Mouse (Mus musculus) midbrain, embryonic 11.5 days (tissue): ENCODE data around the gene B4galnt3. TPM values are rescaled to one million over a fixed set of nuclear protein-coding genes. Genes with fewer than 3 reads are reported as not detected.
A peak's percentile ranks its signal among the peaks of the same experiment; 100 is the strongest.

Experiments
- ATAC-seq: fragments of 200-750 bp; cut with Nextera tagmentation; 2 replicates; pipeline ENCODE4 v1.8.0; 2017; ENCODE audit warnings: moderate TSS enrichment, moderate library complexity; ENCODE audit not compliant: low FRiP score
- DNase-seq: peaks from one replicate; pipeline ENCODE4 v3.0.0; 2015; ENCODE audit warnings: low spot score; ENCODE audit errors: missing footprints
- H3K27ac ChIP-seq: fragments of 300-500 bp; sonication (generic); 2 replicates; pipeline ENCODE4 v1.5.1; 2014; ENCODE audit warnings: low read depth, low read length
- H3K27me3 ChIP-seq: fragments of 300-500 bp; sonication (generic); 2 replicates; pipeline ENCODE4 v1.6.1; 2014; ENCODE audit warnings: mild to moderate bottlenecking, low read length, moderate library complexity, mixed read lengths; ENCODE audit not compliant: control insufficient read depth, insufficient read depth
- H3K36me3 ChIP-seq: fragments of 300-500 bp; sonication (generic); 2 replicates; pipeline ENCODE4 v1.6.1; 2014; ENCODE audit warnings: mild to moderate bottlenecking, low read length, moderate library complexity, mixed read lengths; ENCODE audit not compliant: control insufficient read depth, insufficient read depth
- H3K4me1 ChIP-seq: fragments of 300-500 bp; sonication (generic); 2 replicates; pipeline ENCODE4 v1.6.1; 2014; ENCODE audit warnings: low read length; ENCODE audit not compliant: control insufficient read depth, insufficient read depth
- H3K4me2 ChIP-seq: fragments of 300-500 bp; sonication (generic); 2 replicates; pipeline ENCODE4 v1.6.1; 2014; ENCODE audit warnings: mild to moderate bottlenecking, moderate library complexity
- H3K4me3 ChIP-seq: fragments of 300-500 bp; sonication (generic); 2 replicates; pipeline ENCODE4 v1.5.1; 2014; ENCODE audit warnings: low read depth, low read length
- H3K9ac ChIP-seq: fragments of 300-500 bp; sonication (generic); 2 replicates; pipeline ENCODE4 v1.6.1; 2014; ENCODE audit warnings: low read length
- H3K9me3 ChIP-seq: fragments of 300-500 bp; sonication (generic); 2 replicates; pipeline ENCODE4 v1.6.1; 2016; ENCODE audit warnings: low read length; ENCODE audit not compliant: control insufficient read depth
- WGBS: fragments of 180-500 bp; shearing (Covaris S2); extraction: QIAGEN DNeasy Blood & Tissue Kit; methylation state at CpG from one replicate; pipeline ENCODE4 v1.1.7; 2014; 5-methylcytosine and 5-hydroxymethylcytosine counted together
- polyA plus RNA-seq: library from polyadenylated mRNA; unstranded; fragments of >200 nt; fragmentation: Nextera tagmentation; extraction: Ambion mirVana; gene quantifications from 2 replicates; pipeline ENCODE4 v1.2.1, GENCODE M21; 2014

B4galnt3 gene
- polyA plus RNA-seq, 1 experiment from 2014 or later = 0.14 TPM

GRCm38 (mm10) chr6:120159133-120159901, 135.0 kb downstream of the B4galnt3 start:
- ATAC-seq (no peak), DNase-seq (no peak)
- H3K4me2 ChIP-seq = no peak overlapping the region
- no peaks in the 10 kb centered on the region for H3K9me3 ChIP-seq
- 68% methylated on average over 9 of the region's 9 CpGs for WGBS
- H3K27ac ChIP-seq = no peak overlapping the region
- peaks cover 2% of the 10 kb centered on the region; the same call in 1 of the 2 replicates for H3K4me1 ChIP-seq
- H3K9ac ChIP-seq = no peak overlapping the region
- no peaks in the 10 kb centered on the region for H3K27me3 ChIP-seq
- no peaks in the 10 kb centered on the region for H3K36me3 ChIP-seq
- H3K4me3 ChIP-seq = no peak overlapping the region

- Histone ChIP-seq H3K27ac (no peak overlapping the region), H3K9me3 (no peaks in the 10 kb centered on the region), H3K4me2 (no peak overlapping the region), H3K36me3 (no peaks in the 10 kb centered on the region), H3K4me1 (peaks cover 2% of the 10 kb centered on the region; the same call in 1 of the 2 replicates), H3K9ac (no peak overlapping the region), H3K4me3 (no peak overlapping the region), H3K27me3 (no peaks in the 10 kb centered on the region)
- WGBS = 80% methylated on average over 6 of the region's 6 CpGs
- DNase-seq (no peak), ATAC-seq (no peak)
Observed at GRCm38 (mm10) chr6:120157479-120157878, 136.9 kb downstream of the B4galnt3 start.

GRCm38 (mm10) chr6:120155510-120155909, 138.8 kb downstream of the B4galnt3 start:
- H3K9me3 ChIP-seq = no peaks in the 10 kb centered on the region
- no peaks in the 10 kb centered on the region for H3K27me3 ChIP-seq
- no peak overlapping the region for H3K4me2 ChIP-seq
- DNase-seq (no peak), ATAC-seq (no peak)
- H3K4me3 ChIP-seq = no peak overlapping the region
- no peak overlapping the region for H3K9ac ChIP-seq
- H3K36me3 ChIP-seq = no peaks in the 10 kb centered on the region
- peaks cover 2% of the 10 kb centered on the region; the same call in 1 of the 2 replicates for H3K4me1 ChIP-seq
- 86% methylated on average over 4 of the region's 4 CpGs for WGBS
- H3K27ac ChIP-seq = no peak overlapping the region

- Histone ChIP-seq H3K36me3 (no peaks in the 10 kb centered on the region), H3K9ac (no peak overlapping the region), H3K4me3 (no peak overlapping the region), H3K9me3 (no peaks in the 10 kb centered on the region), H3K27ac (no peak overlapping the region), H3K4me2 (no peak overlapping the region), H3K4me1 (peaks cover 2% of the 10 kb centered on the region; the same call in 1 of the 2 replicates), H3K27me3 (no peaks in the 10 kb centered on the region)
- DNase-seq (no peak), ATAC-seq (peak; percentile 24; the same call in 1 of the 2 replicates)
- 63% methylated on average over 5 of the region's 5 CpGs for WGBS
Observed at GRCm38 (mm10) chr6:120154526-120155309, 139.6 kb downstream of the B4galnt3 start.

Other genes with a start within 250 kb of the B4galnt3 start
- gene Ninj2, start 201.2 kb downstream of the B4galnt3 start, polyA plus RNA-seq = not detected in 2 replicates
- gene D330020A13Rik, start 195 bp downstream of the B4galnt3 start, polyA plus RNA-seq = not detected in 2 replicates
- 62.1 and 67.1 TPM in 2 replicates for gene Kdm5a, start 69.6 kb upstream of the B4galnt3 start, polyA plus RNA-seq
- gene Ccdc77, start 69.8 kb upstream of the B4galnt3 start, polyA plus RNA-seq = 25.7 and 27.5 TPM in 2 replicates
- 1.6 and 2.0 TPM in 2 replicates for gene Il17ra, start 168.7 kb upstream of the B4galnt3 start, polyA plus RNA-seq
- 0.78 and 0.88 TPM in 2 replicates for gene Tmem121b, start 199.2 kb upstream of the B4galnt3 start, polyA plus RNA-seq
- 12.4 and 15.0 TPM in 2 replicates for gene Hdhd5, start 236.8 kb upstream of the B4galnt3 start, polyA plus RNA-seq